Mouse (Mus musculus): ENCODE measurements around the gene Muc13.

Muc13 gene

GRCm38 (mm10) chr16:33769848-33770247 lies 24.0 kb upstream of the Muc13 start:
- DNase-seq (ENCODE audit: low read depth, low spot score), result no peak

- DNase-seq (ENCODE audit: low read depth, low spot score), result no peak
Measured at GRCm38 (mm10) chr16:33770778-33771454, 22.9 kb upstream of the Muc13 start.

GRCm38 (mm10) chr16:33772809-33773208 lies 21.0 kb upstream of the Muc13 start:
- no peak for DNase-seq (ENCODE audit: low read depth, low spot score)

- no peak for DNase-seq (ENCODE audit: low read depth, low spot score)
Measured at GRCm38 (mm10) chr16:33774972-33775371, 18.9 kb upstream of the Muc13 start.

GRCm38 (mm10) chr16:33775733-33776335 lies 18.0 kb upstream of the Muc13 start:
- DNase-seq (ENCODE audit: low read depth, low spot score), result no peak

GRCm38 (mm10) chr16:33776766-33777529 lies 16.9 kb upstream of the Muc13 start:
- DNase-seq (ENCODE audit: low read depth, low spot score), result no peak

- no peak for DNase-seq (ENCODE audit: low read depth, low spot score)
Measured at GRCm38 (mm10) chr16:33777607-33778006, 16.2 kb upstream of the Muc13 start.

- DNase-seq (ENCODE audit: low read depth, low spot score), result no peak
Measured at GRCm38 (mm10) chr16:33781789-33782728, 11.8 kb upstream of the Muc13 start.

DNA sequence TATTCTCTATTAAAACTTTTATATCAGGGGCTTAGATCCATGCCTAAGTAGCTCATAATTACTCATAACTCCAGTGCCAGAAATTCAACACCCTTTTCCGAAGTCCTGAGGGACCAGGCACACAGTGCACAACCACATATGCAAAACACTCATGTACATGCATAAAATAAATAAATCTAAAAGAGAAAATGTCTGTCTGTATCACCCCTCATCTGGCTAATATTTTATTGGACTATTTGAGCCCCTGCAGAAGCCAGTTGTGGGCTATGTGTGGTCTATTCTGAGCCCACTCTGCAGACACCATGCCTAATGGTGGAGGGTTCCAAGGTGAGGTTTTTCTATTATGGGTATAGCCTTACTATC lies 11.1 kb upstream of the Muc13 start:
- DNase-seq (ENCODE audit: low read depth, low spot score), result no peak

DNA sequence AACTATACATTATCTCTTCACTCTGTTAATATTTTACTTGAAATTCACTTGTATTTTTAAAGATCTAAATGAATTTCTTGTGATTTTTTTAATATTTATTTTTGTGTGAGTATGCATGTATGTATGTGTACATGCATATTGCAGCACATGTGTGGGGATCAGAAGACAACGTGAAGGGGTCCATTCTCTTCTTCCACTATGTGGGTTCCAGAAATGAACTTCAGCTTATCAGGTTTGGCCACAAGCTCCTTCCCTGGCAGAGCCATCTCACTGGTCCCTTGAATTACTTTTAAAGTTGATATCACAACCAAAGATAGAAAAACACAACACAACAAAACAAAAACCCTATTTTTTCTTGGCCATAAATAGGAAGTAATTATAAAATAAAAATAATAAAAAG lies 9.3 kb upstream of the Muc13 start:
- no peak for DNase-seq (ENCODE audit: low read depth, low spot score)

GRCm38 (mm10) chr16:33785092-33785704 lies 8.6 kb upstream of the Muc13 start:
- DNase-seq (ENCODE audit: low read depth, low spot score), result no peak

DNA sequence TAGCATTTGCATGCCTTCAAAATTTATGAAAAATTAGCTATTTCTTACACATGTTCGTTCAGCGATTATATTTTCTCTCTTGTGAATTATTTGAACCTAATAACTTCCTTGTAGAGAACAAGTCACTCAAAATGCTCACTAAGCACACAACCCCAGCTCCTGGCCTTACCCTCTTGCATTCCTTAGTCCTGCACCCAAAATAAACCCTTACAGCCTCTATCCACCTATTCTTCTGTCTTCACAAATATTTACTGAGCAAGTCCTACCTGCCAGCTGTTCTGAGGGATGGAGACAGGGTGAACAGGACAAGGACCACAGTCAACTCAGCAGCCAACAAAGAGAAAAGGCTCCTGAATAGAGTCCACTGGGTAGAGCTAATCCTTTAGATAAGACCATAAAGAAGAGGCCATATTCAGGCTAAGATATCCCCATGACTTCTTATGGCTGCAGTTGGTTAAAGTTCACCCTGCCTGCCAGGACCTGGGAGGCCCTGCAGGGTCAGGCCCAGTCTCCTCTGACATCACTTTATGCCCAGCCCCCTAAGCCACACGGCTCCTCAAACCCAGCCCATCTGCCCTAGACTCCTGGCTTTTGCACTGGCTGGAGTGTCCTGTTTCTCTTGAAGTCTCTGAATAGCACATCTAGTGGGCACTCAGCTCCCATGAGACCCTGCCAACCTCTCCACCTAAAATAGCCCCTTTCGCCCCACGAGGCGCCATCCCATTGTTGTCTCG lies 7.0 kb upstream of the Muc13 start:
- no peak for DNase-seq (ENCODE audit: low read depth, low spot score)

GRCm38 (mm10) chr16:33795106-33795505 lies 1.3 kb downstream of the Muc13 start:
- no peak for DNase-seq (ENCODE audit: low read depth, low spot score)

- DNase-seq (ENCODE audit: low read depth, low spot score), result no peak
Measured at GRCm38 (mm10) chr16:33795887-33796286, 2.0 kb downstream of the Muc13 start.

DNA sequence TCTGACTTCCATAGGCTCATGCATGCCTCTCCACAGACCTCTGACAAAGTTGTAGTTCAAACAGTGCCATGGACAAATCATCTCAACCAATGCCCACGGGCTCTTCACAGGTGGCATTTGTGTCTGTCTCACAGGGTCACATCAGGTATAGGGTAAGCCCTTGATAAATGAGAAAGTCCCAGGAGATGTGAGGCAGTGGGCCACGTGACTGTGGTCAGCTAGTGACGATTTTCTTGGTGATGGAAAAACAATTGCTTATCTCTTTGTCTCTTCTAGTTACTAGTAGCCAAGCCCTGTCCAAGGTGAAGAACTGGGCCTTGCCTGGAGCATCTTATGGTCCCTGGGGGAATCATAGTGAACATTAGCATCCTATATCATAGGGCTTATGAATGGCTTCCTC lies 2.9 kb downstream of the Muc13 start:
- DNase-seq (ENCODE audit: low read depth, low spot score), result no peak

DNA sequence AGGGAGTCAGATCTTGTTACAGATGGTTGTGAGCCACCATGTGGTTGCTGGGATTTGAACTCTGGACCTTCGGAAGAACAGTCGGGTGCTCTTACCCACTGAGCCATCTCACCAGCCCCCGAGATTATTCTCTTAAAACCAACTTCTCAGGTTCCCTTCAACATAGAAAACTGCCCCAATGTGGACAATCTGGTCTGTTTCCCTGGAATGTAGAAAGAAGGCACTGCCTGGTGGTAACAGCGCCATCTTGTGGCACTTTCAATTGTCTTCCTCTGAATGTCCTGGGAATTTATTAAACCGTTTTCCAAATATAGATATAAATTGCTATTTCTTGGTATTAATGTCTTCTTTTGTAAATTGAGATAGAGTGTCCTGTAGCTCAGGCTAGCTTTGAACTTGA lies 4.0 kb downstream of the Muc13 start:
- DNase-seq (ENCODE audit: low read depth, low spot score), result peak; percentile 53

DNA sequence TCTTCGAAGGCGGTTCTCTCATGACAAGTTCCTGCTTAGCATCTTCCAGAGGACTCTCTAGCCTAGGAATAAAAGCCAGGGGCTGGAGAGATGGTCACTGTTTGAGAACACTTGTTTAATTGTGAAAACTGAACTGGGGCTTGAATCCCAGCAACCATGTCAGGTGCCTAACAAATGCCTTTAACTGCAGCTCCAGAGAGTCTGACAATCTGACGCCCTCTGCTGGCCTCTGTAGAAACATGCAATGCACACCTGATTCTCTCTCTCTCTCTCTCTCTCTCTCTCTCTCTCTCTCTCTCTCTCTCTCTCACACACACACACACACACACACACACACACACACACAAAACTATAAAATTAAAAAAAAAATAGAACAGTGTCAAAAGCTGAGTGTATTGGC lies 16.2 kb downstream of the Muc13 start:
- DNase-seq (ENCODE audit: low read depth, low spot score), result no peak

- no peak for DNase-seq (ENCODE audit: low read depth, low spot score)
Measured at GRCm38 (mm10) chr16:33818413-33819165, 24.8 kb downstream of the Muc13 start.

DNA sequence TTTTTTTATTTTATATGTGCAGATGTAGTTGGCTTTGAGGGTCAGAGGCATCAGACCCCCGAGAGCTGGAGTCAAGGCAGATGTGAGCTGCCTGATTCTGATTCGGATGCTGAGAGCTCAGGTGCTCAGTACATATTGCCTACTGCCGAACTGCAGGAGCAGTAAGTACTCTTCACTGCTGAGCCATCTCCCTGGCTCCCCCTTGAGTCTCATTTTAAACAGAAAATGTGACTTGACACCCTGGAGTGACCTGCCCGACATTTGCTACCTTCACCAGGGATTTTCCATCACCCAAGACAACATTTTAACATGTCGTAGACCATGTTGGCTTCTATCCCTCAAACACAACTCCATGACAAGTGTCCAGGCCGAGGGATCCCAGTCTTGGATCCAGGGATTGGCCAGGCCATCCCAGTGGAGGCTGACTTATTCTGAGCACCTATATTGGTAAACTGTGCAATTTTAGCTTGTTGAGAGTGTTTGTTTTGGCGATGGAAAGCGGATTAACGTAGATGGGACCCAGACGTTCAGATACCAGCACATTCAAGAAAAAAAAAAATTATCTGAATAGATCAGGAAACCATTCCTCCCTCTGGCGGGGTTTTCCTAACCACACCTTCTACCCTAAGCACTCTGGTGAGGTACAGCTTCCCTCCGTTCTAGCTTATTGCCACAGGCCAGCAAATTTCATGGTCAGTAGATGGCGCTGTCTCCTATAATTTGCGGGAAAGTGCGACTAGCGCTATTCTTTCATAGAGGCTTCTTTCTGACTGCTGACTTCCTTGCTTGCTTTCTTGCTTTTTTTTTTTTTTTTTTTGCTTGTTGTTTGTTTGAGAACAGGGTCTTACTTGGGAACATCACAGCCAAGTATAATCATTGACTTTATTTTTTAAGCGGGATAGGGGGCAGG lies 26.7 kb downstream of the Muc13 start:
- peak; percentile 84 for DNase-seq (ENCODE audit: low read depth, low spot score)

Data from embryo, embryonic 11.5 days (tissue).